Mouse (Mus musculus) intestine, embryonic 15.5 days (tissue): Measurements from ENCODE around the gene Hist2h2ac. TPM values are rescaled to one million over a fixed set of nuclear protein-coding genes. Genes with fewer than 3 reads are reported as not detected.
A peak's percentile ranks its signal among the peaks of the same experiment; 100 is the strongest.
"Not testable (repeated sequence)": the region's sequence is repeated elsewhere in the genome, so short reads cannot be mapped to it uniquely, and the experiment has no call there.

Source experiments
- ATAC-seq: fragments of 200-750 bp; cut with Nextera tagmentation; 2 replicates; pipeline ENCODE4 v1.8.0; 2017; ENCODE audit warnings: moderate TSS enrichment, moderate library complexity
- H3K27ac ChIP-seq: fragments of 300-500 bp; sonication (generic); 2 replicates; pipeline ENCODE4 v1.5.1; 2015; ENCODE audit warnings: mild to moderate bottlenecking, inconsistent platforms
- H3K27me3 ChIP-seq: fragments of 300-500 bp; sonication (generic); replicated peaks from 2 replicates; pipeline ENCODE4 v1.6.1; 2015; ENCODE audit warnings: inconsistent platforms
- H3K36me3 ChIP-seq: fragments of 300-500 bp; sonication (generic); 2 replicates; pipeline ENCODE4 v1.6.1; 2015; ENCODE audit warnings: inconsistent platforms
- H3K4me1 ChIP-seq: fragments of 300-500 bp; sonication (generic); replicated peaks from 2 replicates; pipeline ENCODE4 v1.6.1; 2015; ENCODE audit warnings: inconsistent platforms
- H3K4me2 ChIP-seq: fragments of 300-500 bp; sonication (generic); replicated peaks from 2 replicates; pipeline ENCODE4 v1.6.1; 2015; ENCODE audit warnings: mild to moderate bottlenecking, inconsistent platforms
- H3K4me3 ChIP-seq: fragments of 300-500 bp; sonication (generic); replicated peaks from 2 replicates; pipeline ENCODE4 v1.5.1; 2015; ENCODE audit warnings: inconsistent platforms
- H3K9ac ChIP-seq: fragments of 300-500 bp; sonication (generic); 2 replicates; pipeline ENCODE4 v1.6.1; 2015; ENCODE audit warnings: inconsistent platforms
- H3K9me3 ChIP-seq: fragments of 300-500 bp; sonication (generic); 2 replicates; pipeline ENCODE4 v1.6.1; 2016; ENCODE audit warnings: inconsistent platforms
- WGBS: fragments of 180-500 bp; shearing (Covaris S2); methylation state at CpG from one replicate; pipeline ENCODE4 v1.1.7; 2015; 5-methylcytosine and 5-hydroxymethylcytosine counted together
- polyA plus RNA-seq: library from polyadenylated mRNA; unstranded; fragments of >200 nt; fragmentation: Nextera tagmentation; extraction: Ambion mirVana; gene quantifications from 2 replicates; pipeline ENCODE4 v1.2.1, GENCODE M21; 2015

The Hist2h2ac gene
- polyA plus RNA-seq, 1 experiment from 2014 or later = 11.1 TPM

- no peaks in the 10 kb centered on the region for H3K27me3 ChIP-seq
- no peak for ATAC-seq
- no peaks in the 10 kb centered on the region for H3K36me3 ChIP-seq
- H3K4me3 ChIP-seq = no peak overlapping the region
- peaks cover 6% of the 10 kb centered on the region for H3K4me1 ChIP-seq
- WGBS = 68% methylated on average over 12 of the region's 12 CpGs
- H3K9me3 ChIP-seq = no peaks in the 10 kb centered on the region
- no peak overlapping the region for H3K27ac ChIP-seq
- H3K4me2 ChIP-seq = no peak overlapping the region
- no peak overlapping the region for H3K9ac ChIP-seq
These were observed 27.7 kb downstream of the Hist2h2ac start for GRCm38 (mm10) chr3:96192977-96193376.

- peaks cover 21% of the 10 kb centered on the region for H3K4me1 ChIP-seq
- no peak overlapping the region for H3K9ac ChIP-seq
- WGBS = 32% methylated on average over 4 of the region's 4 CpGs
- no peaks in the 10 kb centered on the region for H3K9me3 ChIP-seq
- H3K4me2 ChIP-seq = peak overlapping the region; percentile 82
- no peak for ATAC-seq
- H3K4me3 ChIP-seq = no peak overlapping the region
- no peaks in the 10 kb centered on the region for H3K27me3 ChIP-seq
- peaks cover 2% of the 10 kb centered on the region for H3K36me3 ChIP-seq
- H3K27ac ChIP-seq = peak overlapping the region; percentile 23; the same call in 1 of the 2 replicates
These were observed 38.3 kb downstream of the Hist2h2ac start for GRCm38 (mm10) chr3:96182382-96182776.

- Histone ChIP-seq H3K4me3 (peak overlapping the region; percentile 48), H3K27ac (no peak overlapping the region), H3K4me2 (peak overlapping the region; percentile 82), H3K36me3 (peaks cover 5% of the 10 kb centered on the region), H3K9ac (no peak overlapping the region; the same call in 1 of the 2 replicates), H3K4me1 (peaks cover 21% of the 10 kb centered on the region), H3K27me3 (no peaks in the 10 kb centered on the region), H3K9me3 (no peaks in the 10 kb centered on the region)
- ATAC-seq = peak; percentile 50; the same call in 1 of the 2 replicates
- WGBS = 37% methylated on average over 12 of the region's 12 CpGs
These were observed 38.9 kb downstream of the Hist2h2ac start for GRCm38 (mm10) chr3:96181510-96182381.

DNA sequence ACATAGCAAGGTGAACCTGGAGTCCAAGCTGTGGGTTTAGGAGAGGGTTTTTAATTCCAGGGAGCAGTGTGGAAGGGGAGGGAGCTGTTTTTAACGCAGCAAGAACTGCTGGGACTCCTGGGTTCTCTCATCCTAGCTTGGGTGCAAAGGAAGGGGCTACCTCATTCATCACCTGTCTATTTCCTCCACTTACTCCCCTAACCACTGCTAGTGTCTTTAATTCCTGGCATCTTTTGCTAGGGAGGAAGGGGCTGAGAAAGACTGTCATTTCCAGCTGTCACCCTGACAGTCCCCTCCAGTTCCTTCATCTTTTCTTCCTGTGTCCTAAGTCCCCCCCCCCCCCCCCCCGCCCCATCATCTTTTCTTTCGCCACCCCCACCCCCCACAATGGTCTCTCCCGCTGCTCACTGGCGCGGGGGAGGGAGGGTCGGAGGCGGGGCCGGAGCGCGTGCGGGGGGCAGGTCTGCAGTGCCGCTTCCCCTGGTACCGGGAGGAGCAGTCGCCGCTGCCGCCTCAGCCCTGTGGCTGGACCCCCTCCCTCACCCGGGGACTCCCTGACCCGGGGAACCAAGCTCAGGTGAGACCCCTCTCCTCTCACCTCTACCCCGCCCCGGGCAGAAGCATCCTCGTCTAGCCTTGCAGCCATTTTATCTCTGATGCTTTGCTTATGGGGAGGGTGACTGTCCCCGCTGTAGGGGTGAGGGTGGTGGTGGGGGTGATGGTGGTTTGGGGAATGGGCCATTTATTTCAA, 39.8 kb downstream of the Hist2h2ac start, which contains the start of gene Sv2a:
Gene Sv2a, plus strand, starts transcription at position 425 of the 751 bp plus-strand sequence.
- H3K27ac ChIP-seq = no peak within 1 kb of the TSS
- H3K4me1 ChIP-seq = peaks cover 21% of the 10 kb centered on the region
- WGBS = under 1% methylated on average over 15 of the region's 23 CpGs
- peaks cover 13% of the 10 kb centered on the region for H3K36me3 ChIP-seq
- H3K9ac ChIP-seq = peak within 1 kb of the TSS; percentile 62
- H3K27me3 ChIP-seq = no peaks in the 10 kb centered on the region
- peak within 1 kb of the TSS; percentile 82 for H3K4me2 ChIP-seq
- peak; percentile 61; the same call in 1 of the 2 replicates for ATAC-seq
- no peaks in the 10 kb centered on the region for H3K9me3 ChIP-seq
- peak within 1 kb of the TSS; percentile 48 for H3K4me3 ChIP-seq

DNA sequence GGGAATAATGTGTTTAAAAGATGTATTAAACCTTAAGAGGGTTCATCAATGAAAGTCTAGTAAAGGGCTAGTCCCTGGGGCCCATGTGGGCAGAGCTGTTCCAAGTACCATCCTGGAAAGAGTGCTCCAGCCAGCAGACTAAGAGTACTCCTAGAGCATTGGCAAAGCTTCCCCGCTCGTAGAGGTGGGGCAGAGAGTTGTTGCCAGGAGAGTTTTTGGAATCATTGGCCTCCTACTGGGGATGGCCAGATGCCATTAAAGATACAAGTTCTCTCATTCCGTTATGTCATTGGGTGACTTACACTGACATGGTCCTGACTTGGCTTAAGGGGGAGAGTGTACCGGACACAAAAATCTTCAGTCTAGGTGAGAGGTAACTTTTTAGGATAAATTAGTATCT, 41.1 kb downstream of the Hist2h2ac start:
- Histone ChIP-seq H3K36me3 (peaks cover 13% of the 10 kb centered on the region), H3K4me2 (no peak overlapping the region), H3K9ac (no peak overlapping the region), H3K4me3 (no peak overlapping the region), H3K27ac (no peak overlapping the region), H3K27me3 (no peaks in the 10 kb centered on the region), H3K4me1 (peaks cover 21% of the 10 kb centered on the region), H3K9me3 (no peaks in the 10 kb centered on the region)
- WGBS = 67% methylated on average over 4 of the region's 4 CpGs
- ATAC-seq = no peak

DNA sequence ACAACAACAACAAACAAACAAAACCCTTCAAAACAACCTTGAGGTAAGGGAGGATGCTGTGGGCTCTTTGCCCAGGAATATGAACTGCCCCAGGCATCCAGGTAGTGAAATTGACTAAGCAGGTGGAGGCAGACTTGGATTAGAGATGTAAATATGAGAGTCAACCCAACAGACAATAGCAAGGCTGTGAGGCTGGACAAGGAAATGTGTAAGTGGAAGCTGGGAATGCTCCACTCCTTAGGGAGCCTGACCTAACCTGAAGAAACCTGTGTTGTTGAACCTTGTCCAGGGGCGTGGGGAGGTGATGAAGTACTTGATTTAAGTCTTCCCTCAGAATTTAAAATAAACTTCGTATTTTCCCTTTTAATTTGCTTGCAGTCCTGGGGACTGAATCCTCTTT, 41.8 kb downstream of the Hist2h2ac start:
- H3K9me3 ChIP-seq = no peaks in the 10 kb centered on the region
- H3K4me3 ChIP-seq = no peak overlapping the region
- peaks cover 24% of the 10 kb centered on the region for H3K4me1 ChIP-seq
- no peak overlapping the region for H3K9ac ChIP-seq
- ATAC-seq = no peak
- H3K27me3 ChIP-seq = no peaks in the 10 kb centered on the region
- H3K36me3 ChIP-seq = peaks cover 15% of the 10 kb centered on the region
- 77% methylated on average over 2 of the region's 2 CpGs for WGBS
- H3K4me2 ChIP-seq = no peak overlapping the region
- no peak overlapping the region for H3K27ac ChIP-seq

GRCm38 (mm10) chr3:96178427-96178826, 42.3 kb downstream of the Hist2h2ac start:
- no peak overlapping the region for H3K9ac ChIP-seq
- ATAC-seq = no peak
- H3K4me3 ChIP-seq = no peak overlapping the region
- H3K27me3 ChIP-seq = no peaks in the 10 kb centered on the region
- H3K36me3 ChIP-seq = peaks cover 15% of the 10 kb centered on the region
- H3K4me2 ChIP-seq = no peak overlapping the region
- no peaks in the 10 kb centered on the region for H3K9me3 ChIP-seq
- peaks cover 25% of the 10 kb centered on the region for H3K4me1 ChIP-seq
- H3K27ac ChIP-seq = no peak overlapping the region
- WGBS = 86% methylated on average over 4 of the region's 4 CpGs

- H3K27me3 ChIP-seq = no peaks in the 10 kb centered on the region
- H3K4me3 ChIP-seq = no peak overlapping the region
- no peak overlapping the region for H3K9ac ChIP-seq
- peaks cover 15% of the 10 kb centered on the region for H3K36me3 ChIP-seq
- H3K4me1 ChIP-seq = peaks cover 14% of the 10 kb centered on the region
- H3K4me2 ChIP-seq = no peak overlapping the region
- 94% methylated on average over 6 of the region's 6 CpGs for WGBS
- H3K9me3 ChIP-seq = no peaks in the 10 kb centered on the region
- ATAC-seq = no peak
- no peak overlapping the region for H3K27ac ChIP-seq
These were observed 45.4 kb downstream of the Hist2h2ac start for GRCm38 (mm10) chr3:96175251-96175650.

DNA sequence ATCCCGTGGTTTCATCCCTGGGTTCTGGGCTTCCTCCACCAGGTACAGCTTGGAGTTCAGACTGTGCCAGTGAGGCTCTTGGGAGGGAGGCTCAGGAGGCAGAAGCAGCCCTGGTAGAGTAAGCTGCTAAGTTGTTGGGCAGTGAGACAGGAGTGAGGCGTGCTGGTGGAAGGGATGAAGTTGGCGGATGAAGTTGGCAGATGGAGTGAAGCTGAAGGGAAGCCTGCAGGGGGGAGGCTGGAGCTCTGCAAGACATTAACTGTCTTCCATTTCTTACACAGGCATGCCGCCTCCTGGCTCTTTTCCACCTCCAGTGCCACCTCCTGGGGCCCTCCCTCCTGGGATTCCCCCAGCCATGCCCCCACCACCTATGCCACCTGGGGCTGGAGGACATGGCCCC, 46.6 kb downstream of the Hist2h2ac start:
- not testable (repeated sequence) for H3K4me3 ChIP-seq, H3K9me3 ChIP-seq, ATAC-seq, H3K27me3 ChIP-seq, H3K9ac ChIP-seq, H3K27ac ChIP-seq
- Histone ChIP-seq H3K36me3 (peaks cover 18% of the 10 kb centered on the region), H3K4me2 (0 out of 2 replicates have a peak overlapping the region, but pooled peaks have one; percentile 11), H3K4me1 (peaks cover 15% of the 10 kb centered on the region)
- WGBS = 76% methylated on average over 4 of the region's 4 CpGs

- 34% methylated on average over 7 of the region's 7 CpGs for WGBS
- Histone ChIP-seq H3K9me3 (no peaks in the 10 kb centered on the region), H3K27ac (0 out of 2 replicates have a peak overlapping the region, but pooled peaks have one; percentile 99)
These were observed 47.5 kb downstream of the Hist2h2ac start for GRCm38 (mm10) chr3:96173185-96173584.

GRCm38 (mm10) chr3:96172197-96173178, 48.2 kb downstream of the Hist2h2ac start, which contains the start of gene Sf3b4:
Gene Sf3b4, plus strand, starts transcription at chr3:96172332.
- H3K4me3 ChIP-seq = peak within 1 kb of the TSS; percentile 78
- H3K36me3 ChIP-seq = peaks cover 17% of the 10 kb centered on the region
- peaks cover 15% of the 10 kb centered on the region for H3K4me1 ChIP-seq
- peak; percentile 96 for ATAC-seq
- H3K9me3 ChIP-seq = no peaks in the 10 kb centered on the region
- H3K9ac ChIP-seq = peak within 1 kb of the TSS; percentile 84
- peak within 1 kb of the TSS; percentile 99 for H3K27ac ChIP-seq
- peak within 1 kb of the TSS; percentile 84 for H3K4me2 ChIP-seq
- WGBS = under 1% methylated on average over 54 of the region's 58 CpGs
- H3K27me3 ChIP-seq = no peaks in the 10 kb centered on the region

More at GRCm38 (mm10) chr3:96173185-96173584, 47.5 kb downstream of the Hist2h2ac start:
- peak overlapping the region; percentile 77 for H3K9ac ChIP-seq
- H3K4me1 ChIP-seq = peaks cover 15% of the 10 kb centered on the region
- ATAC-seq = no peak
- H3K27me3 ChIP-seq = no peaks in the 10 kb centered on the region
- H3K4me3 ChIP-seq = peak overlapping the region; percentile 78
- peak overlapping the region; percentile 84 for H3K4me2 ChIP-seq
- peaks cover 18% of the 10 kb centered on the region for H3K36me3 ChIP-seq
